Mouse (Mus musculus) myocyte (in vitro differentiated cells): ENCODE measurements around the gene 9930022D16Rik. TPM values are rescaled to one million over a fixed set of nuclear protein-coding genes. Genes with fewer than 3 reads are reported as not detected.

Source experiments
- H3K27me3 ChIP-seq: one replicate; pipeline ENCODE4 v1.6.1; 2011; ENCODE audit not compliant: control insufficient read depth, insufficient read depth, insufficient read length
- H3K36me3 ChIP-seq: one replicate; pipeline ENCODE4 v1.6.1; 2011; ENCODE audit not compliant: control insufficient read depth, insufficient read depth
- H3K4me2 ChIP-seq: one replicate; pipeline ENCODE4 v1.6.1; 2011; ENCODE audit warnings: low read depth, control low read depth
- H3K4me3 ChIP-seq: one replicate; pipeline ENCODE4 v1.5.1; 2011; ENCODE audit warnings: mild to moderate bottlenecking, control low read depth, moderate library complexity
- H3K79me2 ChIP-seq: one replicate; pipeline ENCODE4 v1.6.1; 2011; ENCODE audit not compliant: control insufficient read depth, insufficient read depth
- H3ac ChIP-seq: one replicate; pipeline ENCODE4 v1.6.1; 2011; ENCODE audit not compliant: control insufficient read depth, insufficient read length
- CEBPB ChIP-seq: IDR thresholded peaks from 2 replicates; pipeline ENCODE4 v1.6.1; 2011; ENCODE audit warnings: mild to moderate bottlenecking, moderate library complexity; ENCODE audit not compliant: poor library complexity, insufficient read depth, severe bottlenecking
- E2F4 ChIP-seq: IDR thresholded peaks from one replicate; pipeline ENCODE4 v1.6.1; 2011; ENCODE audit warnings: mild to moderate bottlenecking, control low read depth, moderate library complexity; ENCODE audit not compliant: insufficient read depth
- MAX ChIP-seq: IDR thresholded peaks from one replicate; pipeline ENCODE4 v1.6.1; 2011; ENCODE audit warnings: low read depth, mild to moderate bottlenecking, control low read depth
- MYOD1 ChIP-seq, 3 experiments: IDR thresholded peaks; one replicate each; pipeline ENCODE4 v1.6.1; 2011; ENCODE audit warnings: control low read depth in 2 of 3, low read depth in 2 of 3, mild to moderate bottlenecking in 2 of 3, moderate library complexity in 1 of 3; ENCODE audit not compliant: insufficient read length in 2 of 3, control insufficient read depth in 1 of 3
- MYOG ChIP-seq, 3 experiments: IDR thresholded peaks; one replicate each; pipeline ENCODE4 v1.6.1; 2011; ENCODE audit warnings: control low read depth in 2 of 3, low read depth in 2 of 3, mild to moderate bottlenecking in 2 of 3; ENCODE audit not compliant: insufficient read length in 2 of 3, control insufficient read depth in 1 of 3, insufficient read depth in 1 of 3
- POLR2A ChIP-seq: IDR thresholded peaks from one replicate; pipeline ENCODE4 v1.6.1; 2011; ENCODE audit warnings: low read depth, mild to moderate bottlenecking, control low read depth, moderate library complexity; ENCODE audit not compliant: insufficient read length
- POLR2AphosphoS2 ChIP-seq: IDR thresholded peaks from one replicate; pipeline ENCODE4 v1.6.1; 2011; ENCODE audit warnings: low read depth, control low read depth; ENCODE audit not compliant: insufficient read length
- REST ChIP-seq: IDR thresholded peaks from one replicate; pipeline ENCODE4 v1.6.1; 2011; ENCODE audit warnings: mild to moderate bottlenecking, control low read depth, moderate library complexity; ENCODE audit not compliant: insufficient read depth, insufficient read length
- SRF ChIP-seq: IDR thresholded peaks from one replicate; pipeline ENCODE4 v1.6.1; 2011; ENCODE audit warnings: low read depth; ENCODE audit not compliant: control insufficient read depth, insufficient read length
- TCF12 ChIP-seq: IDR thresholded peaks from one replicate; pipeline ENCODE4 v1.6.1; 2011; ENCODE audit warnings: mild to moderate bottlenecking, control low read depth; ENCODE audit not compliant: poor library complexity, insufficient read depth, severe bottlenecking
- TCF3 ChIP-seq: IDR thresholded peaks from one replicate; pipeline ENCODE4 v1.6.1; 2011; ENCODE audit warnings: low read depth, control low read depth; ENCODE audit not compliant: insufficient read length
- USF1 ChIP-seq: IDR thresholded peaks from one replicate; pipeline ENCODE4 v1.6.1; 2011; ENCODE audit warnings: low read depth, mild to moderate bottlenecking, control low read depth, moderate library complexity
- polyA plus RNA-seq: library from polyadenylated mRNA; unstranded; fragments of >200 nt; fragmentation: generic; extraction: Trizol; gene quantifications from one replicate; pipeline ENCODE4 v1.2.1, GENCODE M21; 2012; ENCODE audit warnings: missing spikeins

9930022D16Rik gene
- polyA plus RNA-seq, 1 experiment: not detected

- Histone ChIP-seq H3K4me3 (no peak overlapping the region), H3ac (no peak overlapping the region), H3K4me2 (no peak overlapping the region), H3K27me3 (no peaks in the 10 kb centered on the region), H3K36me3 (no peaks in the 10 kb centered on the region), H3K79me2 (no peaks in the 10 kb centered on the region)
- no peak for TF ChIP-seq MAX
Measured at GRCm38 (mm10) chr11:109414802-109415201, 1.1 kb downstream of the 9930022D16Rik start.

- no peaks in the 10 kb centered on the region for H3K36me3 ChIP-seq
- H3K79me2 ChIP-seq: no peaks in the 10 kb centered on the region
- TF ChIP-seq E2F4 (no peak), SRF (no peak), POLR2AphosphoS2 (no peak), TCF12 (no peak), MAX (no peak), CEBPB (no peak), POLR2A (no peak), USF1 (no peak), REST (no peak), MYOD1 (IDR thresholded peaks at IDR 0.05; ENCODE audit: control insufficient read depth in 1 of 3, insufficient read length in 2 of 3, low read depth in 2 of 3) (no peak), MYOG (IDR thresholded peaks at IDR 0.05; ENCODE audit: control insufficient read depth in 1 of 3, insufficient read depth in 1 of 3, insufficient read length in 2 of 3, low read depth in 2 of 3) (no peak), TCF3 (no peak)
- no peak overlapping the region for H3K4me2 ChIP-seq
- H3ac ChIP-seq: no peak overlapping the region
- H3K4me3 ChIP-seq: no peak overlapping the region
- no peaks in the 10 kb centered on the region for H3K27me3 ChIP-seq
Measured at GRCm38 (mm10) chr11:109416709-109417420, 3.1 kb downstream of the 9930022D16Rik start.

- Histone ChIP-seq H3K4me3 (no peak overlapping the region), H3K79me2 (no peaks in the 10 kb centered on the region), H3ac (no peak overlapping the region), H3K4me2 (no peak overlapping the region), H3K36me3 (no peaks in the 10 kb centered on the region), H3K27me3 (no peaks in the 10 kb centered on the region)
- TF ChIP-seq TCF3 (no peak), MAX (no peak), CEBPB (no peak), MYOD1 (IDR thresholded peaks at IDR 0.05; ENCODE audit: control insufficient read depth in 1 of 3, insufficient read length in 2 of 3, low read depth in 2 of 3) (no peak), MYOG (IDR thresholded peaks at IDR 0.05; ENCODE audit: control insufficient read depth in 1 of 3, insufficient read depth in 1 of 3, insufficient read length in 2 of 3, low read depth in 2 of 3) (no peak), USF1 (no peak), SRF (no peak), REST (no peak), TCF12 (no peak), POLR2AphosphoS2 (no peak)
Measured at GRCm38 (mm10) chr11:109417472-109418040, 3.8 kb downstream of the 9930022D16Rik start.

GRCm38 (mm10) chr11:109419461-109419860 lies 5.7 kb downstream of the 9930022D16Rik start:
- H3K4me3 ChIP-seq: no peak overlapping the region
- TF ChIP-seq TCF3 (no peak), MYOD1 (IDR thresholded peaks at IDR 0.05; ENCODE audit: control insufficient read depth in 1 of 3, insufficient read length in 2 of 3, low read depth in 2 of 3) (no peak), REST (no peak), CEBPB (no peak), E2F4 (no peak)
- no peaks in the 10 kb centered on the region for H3K27me3 ChIP-seq
- H3K36me3 ChIP-seq: no peaks in the 10 kb centered on the region
- no peaks in the 10 kb centered on the region for H3K79me2 ChIP-seq
- H3K4me2 ChIP-seq: no peak overlapping the region
- no peak overlapping the region for H3ac ChIP-seq

GRCm38 (mm10) chr11:109419961-109420566 lies 6.3 kb downstream of the 9930022D16Rik start:
- Histone ChIP-seq H3K4me2 (no peak overlapping the region), H3ac (no peak overlapping the region), H3K79me2 (no peaks in the 10 kb centered on the region), H3K27me3 (no peaks in the 10 kb centered on the region), H3K4me3 (no peak overlapping the region), H3K36me3 (no peaks in the 10 kb centered on the region)
- TF ChIP-seq MYOD1 (IDR thresholded peaks at IDR 0.05; ENCODE audit: control insufficient read depth in 1 of 3, insufficient read length in 2 of 3, low read depth in 2 of 3): no peak
- TF ChIP-seq E2F4: no peak
- TF ChIP-seq TCF3: no peak
- TF ChIP-seq SRF: no peak
- no peak for TF ChIP-seq REST
- TF ChIP-seq USF1: no peak
- no peak for TF ChIP-seq TCF12
- no peak for TF ChIP-seq CEBPB
